Mouse (Mus musculus) urinary bladder, postnatal 25 days (tissue): ENCODE results near the gene Mup12.
"Not testable (repeated sequence)": the region's sequence is repeated elsewhere in the genome, so short reads cannot be mapped to it uniquely, and the experiment has no call there.

Experiments
- DNase-seq: peaks from one replicate; pipeline ENCODE4 v3.0.0; 2022; ENCODE audit warnings: low spot score

Mup12 gene

DNA sequence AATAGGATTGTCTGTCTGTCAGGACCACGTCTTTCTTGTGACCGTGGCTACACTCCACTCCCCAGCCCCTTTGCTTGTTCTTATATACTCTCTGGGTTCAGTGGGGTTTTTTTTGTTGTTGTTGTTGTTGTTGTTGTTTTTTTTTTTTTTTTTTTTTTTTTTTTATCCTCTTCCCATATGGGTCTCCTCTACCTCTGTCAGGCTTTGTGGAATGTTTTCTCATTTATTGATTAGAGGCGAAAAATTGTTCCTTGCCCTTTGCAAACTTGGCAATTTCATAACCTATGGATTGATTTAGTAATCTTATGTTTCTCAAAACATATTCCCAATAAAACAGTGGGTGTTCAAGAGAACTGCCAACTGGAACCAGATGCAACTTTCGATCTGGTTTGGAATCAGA lies at the start of gene Mup12:
Mup12 (minus strand) TSS at position 101 of the 400 bp plus-strand sequence.
- not testable (repeated sequence) for DNase-seq
